Mouse (Mus musculus) adrenal gland, postnatal 4 days (tissue): Measurements from ENCODE around the gene Tollip. TPM values are rescaled to one million over a fixed set of nuclear protein-coding genes. Genes with fewer than 3 reads are reported as not detected.
A peak's percentile ranks its signal among the peaks of the same experiment; 100 is the strongest.
"Not testable (repeated sequence)": the region's sequence is repeated elsewhere in the genome, so short reads cannot be mapped to it uniquely, and the experiment has no call there.

Experiments
- DNase-seq, 2 experiments: peaks; one replicate each; pipeline ENCODE4 v3.0.0; 2021 to 2022; ENCODE audit warnings: low spot score in 2 of 2, mixed read lengths in 2 of 2
- total RNA-seq, 2 experiments: library from RNA; stranded (reverse); gene quantifications; 2 replicates each; pipeline ENCODE4 v1.2.3; 2021

Gene Tollip
- total RNA-seq, 2 experiments from 2014 or later: 54.1 to 57.8 TPM

DNA sequence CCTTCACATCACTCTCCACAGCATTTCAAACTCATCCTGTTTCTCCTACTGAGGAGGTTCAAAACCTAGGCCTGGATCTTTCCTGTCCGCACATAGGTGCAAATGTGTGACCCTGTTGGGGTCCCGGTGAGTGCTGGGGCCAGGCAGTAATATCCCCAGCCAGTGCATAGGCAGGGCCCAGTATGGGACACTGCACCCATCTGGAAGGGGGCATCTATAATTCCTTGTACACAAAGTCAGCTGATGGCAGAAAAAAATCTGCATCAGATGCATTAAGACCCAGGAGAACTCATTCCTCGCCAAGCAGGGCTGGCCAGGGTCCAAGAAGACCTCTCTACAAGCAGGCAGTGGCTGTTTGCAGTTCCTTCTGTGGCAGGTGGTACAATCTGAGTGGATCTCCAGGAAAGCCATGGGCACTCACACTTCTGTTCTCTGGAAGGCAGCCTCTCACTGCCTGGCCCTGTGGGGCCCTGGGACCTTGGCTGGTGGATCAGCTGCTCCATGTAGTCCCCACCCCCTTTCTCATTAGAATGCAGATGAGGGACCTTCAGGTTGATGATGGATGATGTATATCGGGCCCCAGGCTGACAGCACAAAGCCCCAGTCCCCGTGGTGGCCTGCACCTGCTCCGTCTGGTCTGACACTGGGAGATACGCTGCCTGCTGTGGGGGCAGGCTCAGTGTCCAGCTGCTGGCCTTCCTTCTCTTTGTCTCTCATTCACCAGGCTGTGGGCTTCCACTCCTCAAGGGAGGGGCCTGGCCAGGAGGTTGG is 16.0 kb upstream of the Tollip start:
- DNase-seq: no peak

DNA sequence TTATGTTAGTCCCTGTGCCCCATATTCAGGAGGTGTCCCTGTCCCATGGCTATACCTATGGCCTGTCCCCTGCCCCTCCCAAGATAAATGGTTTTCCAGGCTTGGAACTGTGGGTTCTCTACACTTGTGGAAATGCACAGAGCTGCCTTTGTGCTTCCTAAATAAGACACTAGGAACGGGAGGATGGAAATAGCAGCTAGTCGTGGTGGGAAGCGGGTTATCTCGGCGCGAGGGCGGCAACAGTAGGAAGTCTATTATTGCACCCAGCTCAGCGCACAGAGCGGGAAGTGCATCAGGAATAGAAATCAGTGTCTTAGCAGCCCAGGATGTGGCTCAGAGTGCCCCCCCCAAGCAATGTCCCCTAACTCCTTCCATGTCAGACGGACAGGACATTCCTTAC is 10.3 kb upstream of the Tollip start:
- no peak for DNase-seq

DNA sequence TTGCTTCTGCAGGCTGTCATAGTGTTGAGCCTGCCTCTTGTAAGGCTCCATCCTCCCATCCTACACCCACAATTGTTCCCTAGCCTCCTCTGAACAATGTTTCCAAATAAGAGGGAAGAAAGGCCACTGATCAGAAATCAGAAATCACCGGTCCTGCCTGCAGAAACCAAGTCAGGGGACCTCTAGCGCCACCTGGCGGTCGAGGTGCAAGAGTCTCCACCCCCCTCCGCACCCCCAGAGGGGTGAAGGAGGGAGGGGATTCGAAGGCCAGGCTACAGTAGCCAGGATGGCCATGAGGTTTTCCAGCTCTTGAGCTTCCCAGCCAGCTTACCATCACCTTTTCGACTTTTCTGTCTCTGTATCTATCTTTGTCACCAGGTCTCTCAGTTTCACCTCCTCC is 6.6 kb upstream of the Tollip start:
- peak; percentile 42 to 63 for DNase-seq

DNA sequence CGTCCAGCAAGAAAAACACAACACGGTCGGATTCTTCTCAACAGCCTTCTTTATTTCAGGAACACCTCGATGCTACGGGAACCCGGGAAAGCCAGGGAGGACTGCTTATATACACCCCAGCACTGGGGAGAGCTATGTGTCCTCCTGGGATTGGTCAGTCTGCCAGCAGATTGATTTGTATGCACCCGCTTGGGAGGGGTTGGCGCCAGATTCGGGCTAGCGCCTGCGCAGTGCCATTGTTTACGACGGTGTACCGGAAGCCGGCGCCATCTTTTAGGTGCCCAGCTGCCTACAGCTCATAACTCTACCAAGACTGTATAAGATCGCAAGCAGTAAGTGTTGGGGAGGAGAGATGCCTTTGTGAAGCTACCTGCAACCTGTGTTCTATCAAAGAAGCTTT is 5.8 kb upstream of the Tollip start:
- DNase-seq: not testable (repeated sequence)

DNA sequence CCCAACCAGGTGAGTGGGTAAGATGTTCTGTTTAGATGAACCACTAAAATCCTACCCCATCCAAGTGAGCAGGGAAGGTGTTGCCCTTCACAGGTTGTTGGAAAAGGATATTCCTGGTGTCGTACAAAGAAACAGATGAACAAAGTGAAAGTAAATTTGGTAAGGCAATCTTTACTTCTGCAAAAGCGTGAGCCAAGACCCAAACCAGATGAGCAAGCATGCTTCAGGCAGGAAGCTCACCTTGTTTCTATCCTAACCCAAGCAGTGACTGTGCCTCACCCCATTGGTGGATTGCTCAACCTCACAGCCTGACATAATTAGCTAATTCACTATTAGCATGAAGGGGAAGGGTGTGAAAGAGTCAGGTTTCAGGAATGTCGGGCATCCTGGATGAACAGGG is 7.0 kb downstream of the Tollip start:
- no peak for DNase-seq

DNA sequence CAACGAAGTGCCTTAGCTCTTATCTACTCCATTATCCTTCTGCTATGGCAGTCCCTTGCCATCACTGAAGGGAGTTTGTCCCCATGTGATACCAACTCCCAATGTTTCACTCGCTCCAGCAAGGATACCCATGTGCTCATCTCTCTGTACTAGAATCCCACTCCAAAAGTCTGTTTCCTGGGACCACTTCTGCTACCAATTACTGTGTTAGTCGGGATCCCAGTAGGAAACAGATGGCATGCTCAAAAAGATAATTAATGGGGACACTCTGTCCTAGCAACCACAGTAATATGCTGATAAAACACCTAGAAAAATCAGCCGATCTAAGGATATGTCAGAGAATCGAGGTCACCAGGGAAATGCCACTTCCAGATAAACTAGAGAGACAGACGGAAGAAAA is 9.7 kb downstream of the Tollip start:
- no peak for DNase-seq

DNA sequence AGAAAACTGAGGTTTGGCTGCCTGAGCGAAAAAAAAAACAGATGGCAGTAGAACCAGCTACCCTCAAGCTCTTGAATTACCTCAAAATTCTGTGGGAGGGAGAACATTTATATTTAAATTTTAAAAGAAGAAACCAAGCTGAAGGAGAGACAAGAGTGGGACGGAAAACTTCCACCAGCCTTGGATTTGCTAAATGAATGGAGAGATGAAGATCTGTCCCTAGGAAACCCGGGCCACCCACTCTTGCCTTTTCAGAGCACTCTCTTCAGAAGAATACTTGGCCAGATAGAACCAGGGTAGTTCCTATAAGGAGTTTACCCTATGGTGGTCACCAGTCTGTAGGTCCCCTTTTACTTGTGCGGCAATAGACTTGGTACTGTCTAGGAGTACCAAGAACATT is 15.5 kb downstream of the Tollip start:
- no peak for DNase-seq

DNA sequence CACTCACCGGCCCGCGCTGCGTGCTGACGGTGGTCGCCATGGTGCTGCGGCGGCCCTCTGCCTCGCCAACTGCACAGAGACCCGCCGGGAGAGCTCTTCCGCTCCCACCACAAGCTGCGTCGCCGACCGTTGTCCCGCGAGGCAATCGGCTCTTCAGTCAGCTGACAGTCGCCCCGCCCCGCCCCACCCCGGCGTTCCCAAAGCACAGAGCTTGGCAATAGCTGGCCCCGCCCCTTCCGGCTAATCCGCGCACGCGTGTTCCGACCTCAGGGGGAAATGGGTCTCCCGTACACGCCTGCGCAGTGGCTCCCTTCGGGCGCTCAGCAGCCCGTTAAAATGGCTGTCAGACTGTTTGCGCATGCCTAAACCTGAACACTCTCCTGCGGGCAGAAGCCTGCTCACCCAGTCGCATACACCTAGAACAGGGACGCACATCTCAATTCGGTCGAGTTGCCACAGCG is 16.0 kb downstream of the Tollip start:
- peak; percentile 99 to 100 for DNase-seq

DNA sequence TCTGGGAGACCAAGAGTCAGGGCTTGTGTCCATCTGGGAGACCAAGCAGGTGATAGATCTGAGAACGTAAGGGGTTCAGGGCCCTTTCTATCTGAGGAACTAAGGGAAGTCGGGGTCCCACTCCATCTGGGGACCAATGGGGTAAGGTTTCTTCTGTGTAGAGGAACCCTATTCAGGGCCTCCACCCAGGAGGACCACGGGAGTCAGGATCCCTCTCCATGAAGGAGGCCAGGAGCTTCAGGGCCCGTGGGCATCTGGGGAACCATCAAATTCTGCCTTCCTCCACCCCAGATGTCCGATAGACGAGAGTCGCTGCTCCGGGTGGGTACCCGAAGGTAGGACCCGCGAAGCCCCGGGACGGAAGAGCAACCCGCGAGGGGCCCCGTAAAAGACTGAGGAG is 16.5 kb downstream of the Tollip start:
- no peak for DNase-seq

DNA sequence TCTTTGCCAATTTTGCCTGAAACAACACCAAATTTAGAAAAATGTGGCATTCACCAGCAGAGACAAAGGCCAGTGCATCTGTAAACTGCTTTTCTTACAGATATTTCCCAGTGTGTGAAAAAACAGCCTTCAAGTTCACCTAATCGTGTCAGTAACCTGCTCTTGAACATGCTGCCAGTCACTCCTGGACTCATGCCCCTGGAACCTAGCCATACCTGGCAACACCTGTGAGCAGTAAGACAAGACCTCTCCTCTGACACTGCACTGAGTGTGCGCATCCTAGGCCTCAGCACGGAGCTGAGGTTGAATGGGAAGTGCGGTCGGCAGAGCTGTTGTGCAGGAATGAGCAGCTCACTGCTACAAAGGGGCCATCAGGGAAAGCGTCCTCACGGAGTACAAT is 26.2 kb downstream of the Tollip start:
- DNase-seq: no peak

DNA sequence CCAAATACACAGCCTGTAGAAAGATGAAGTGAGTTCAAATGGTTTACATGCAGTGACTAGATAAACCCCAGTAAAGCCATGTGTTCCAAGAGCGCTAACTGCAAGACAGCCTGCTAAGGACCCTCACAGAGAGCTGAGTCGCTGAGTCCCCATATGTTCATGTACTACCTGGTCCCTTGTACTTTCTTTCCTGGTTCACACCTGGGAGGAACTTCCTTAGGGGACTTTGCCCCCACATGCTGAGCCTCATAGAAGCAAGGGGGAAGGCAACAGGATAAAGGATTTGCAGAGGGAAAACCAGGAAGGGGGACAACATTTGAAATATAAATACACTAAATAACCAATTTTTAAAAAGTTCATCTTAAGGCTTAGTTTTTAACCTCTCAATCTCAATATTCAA is 39.5 kb downstream of the Tollip start:
- no peak for DNase-seq

DNA sequence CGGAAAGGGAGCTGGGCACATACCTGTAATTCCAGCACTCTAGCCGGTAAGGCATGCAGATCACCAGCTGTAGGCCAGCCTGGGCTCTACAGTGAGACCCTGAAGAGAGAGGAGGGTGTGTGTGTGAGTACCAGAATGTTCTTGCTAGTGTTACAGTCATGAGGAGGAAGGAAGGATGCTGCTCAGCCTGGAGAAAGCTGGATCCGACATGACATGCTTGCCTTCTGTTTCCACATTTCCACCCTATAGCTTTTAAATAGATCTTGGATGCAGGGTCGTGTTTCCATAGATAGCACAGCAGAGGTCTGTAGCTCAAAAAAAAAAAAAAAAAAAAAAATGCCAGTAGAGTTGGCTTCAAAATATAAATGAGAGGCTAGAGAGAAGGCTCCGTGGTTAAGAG is 43.4 kb downstream of the Tollip start:
- no peak for DNase-seq

DNA sequence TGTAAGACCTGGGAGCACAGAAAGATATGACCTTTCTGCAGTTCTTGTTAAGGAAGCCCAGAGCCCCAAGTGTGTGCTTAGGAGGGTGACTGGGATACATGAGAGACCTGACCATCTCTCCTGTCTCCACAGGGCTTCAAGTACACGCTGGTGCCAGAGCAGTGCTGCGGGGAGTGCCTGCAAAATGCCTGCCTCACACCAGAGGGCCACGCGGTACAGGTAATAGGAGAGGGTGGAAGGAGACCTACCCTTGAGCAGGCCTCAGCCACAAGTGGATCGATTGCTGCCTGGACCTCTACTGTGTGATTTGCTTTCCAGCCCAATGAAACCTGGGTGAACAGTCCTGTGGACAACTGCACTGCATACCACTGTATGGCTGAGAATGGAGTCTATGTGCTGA is 47.8 kb downstream of the Tollip start:
- DNase-seq: no peak

DNA sequence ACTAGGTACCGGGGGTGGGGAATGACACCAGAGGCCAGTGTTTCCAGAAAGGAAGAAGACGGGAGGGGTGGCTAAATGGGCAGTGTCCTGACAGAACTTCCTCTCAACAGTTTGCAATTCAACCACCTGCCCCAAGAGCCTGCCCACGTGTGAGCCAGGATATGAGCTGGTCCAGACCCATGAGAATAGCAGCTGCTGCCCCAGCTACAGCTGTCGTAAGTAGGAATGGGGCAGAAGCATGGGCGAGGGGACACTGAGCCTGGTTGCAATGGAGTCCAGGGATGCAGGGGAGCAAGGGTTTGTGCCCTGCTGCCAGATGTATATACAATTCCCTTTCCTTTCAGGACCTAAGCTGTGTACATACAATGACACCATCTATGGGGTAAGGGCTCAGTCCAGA is 48.7 kb downstream of the Tollip start:
- DNase-seq: no peak

DNA sequence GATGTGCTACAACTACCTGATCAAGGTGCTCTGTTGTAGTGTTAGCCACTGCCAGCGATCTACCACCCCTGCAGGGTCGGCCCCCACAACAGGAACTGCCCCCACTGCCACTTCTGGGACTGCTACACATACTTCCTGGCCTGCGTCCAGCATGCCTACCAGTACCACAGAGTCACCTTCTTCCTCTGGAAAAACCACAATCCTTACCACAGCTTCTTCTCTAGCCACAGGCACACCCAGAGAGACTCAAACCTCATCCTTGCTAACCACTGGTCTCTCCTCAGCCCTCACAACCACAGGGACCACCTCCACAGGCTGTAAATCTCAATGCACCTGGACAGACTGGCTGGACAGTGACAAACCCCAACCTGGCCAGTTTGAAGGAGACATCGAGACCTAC is 57.3 kb downstream of the Tollip start:
- DNase-seq: no peak

DNA sequence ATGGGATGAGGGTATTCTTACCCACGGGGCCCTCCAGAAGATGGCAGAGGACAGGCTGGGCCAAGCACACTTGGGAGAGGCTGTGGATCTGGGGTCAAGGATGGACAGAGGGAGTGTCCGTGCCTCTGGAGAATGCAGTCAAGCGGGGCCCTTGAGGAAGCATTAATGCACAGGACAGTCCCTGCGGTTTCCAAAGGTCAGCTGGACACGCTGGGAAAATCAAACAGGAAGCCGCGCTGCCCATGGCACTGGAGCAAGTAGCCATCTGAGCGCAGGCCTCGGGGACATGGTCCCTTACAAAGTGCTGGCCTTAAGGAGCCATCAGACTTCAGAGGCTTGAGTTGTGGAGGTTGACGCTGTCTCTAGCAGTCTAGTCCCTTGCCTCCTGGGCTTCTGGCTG is 78.0 kb downstream of the Tollip start:
- no peak for DNase-seq

DNA sequence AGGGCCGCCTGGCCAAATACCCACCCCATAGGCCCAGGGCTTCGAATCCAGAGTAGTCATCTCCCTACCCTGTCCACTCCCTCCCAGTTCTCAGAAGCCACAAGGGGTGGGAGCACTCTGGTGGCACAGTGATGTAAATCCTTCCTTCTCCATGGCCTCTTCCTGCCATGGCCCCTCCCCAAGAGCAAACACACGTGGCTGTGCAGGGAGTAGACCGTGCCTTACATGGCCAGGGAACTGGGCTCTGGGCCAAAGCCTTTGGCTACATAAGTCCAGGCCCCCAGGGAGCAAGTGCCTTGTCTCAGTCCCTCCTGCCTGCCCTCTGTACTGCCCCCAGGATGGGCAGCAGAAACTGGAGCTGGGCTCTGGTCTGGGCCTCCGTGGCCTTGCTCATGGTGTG is 79.5 kb downstream of the Tollip start, which contains the start of gene Muc5b:
Gene Muc5b (plus strand): TSS at position 292 of the 400 bp plus-strand sequence.
- DNase-seq: no peak

DNA sequence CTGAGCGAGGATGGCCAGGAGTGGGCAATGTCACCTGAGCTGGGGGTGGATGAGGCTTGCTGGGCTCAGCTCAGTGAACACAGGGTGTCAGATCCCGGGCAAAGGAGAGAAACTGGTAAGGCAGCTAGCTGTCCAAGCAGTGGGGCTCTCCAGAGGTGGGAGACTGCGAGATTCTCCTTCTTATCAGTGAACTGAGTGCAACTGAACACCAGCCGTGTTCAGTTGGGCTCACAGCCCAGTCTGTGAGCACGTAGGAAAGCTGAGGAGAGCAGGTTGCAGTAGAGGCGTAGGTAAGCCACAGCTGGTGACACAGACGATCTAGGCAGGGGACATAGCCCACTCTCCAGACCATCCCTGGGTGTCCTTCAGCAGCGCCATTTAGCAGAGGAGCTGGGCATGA is 81.9 kb downstream of the Tollip start:
- DNase-seq: no peak

DNA sequence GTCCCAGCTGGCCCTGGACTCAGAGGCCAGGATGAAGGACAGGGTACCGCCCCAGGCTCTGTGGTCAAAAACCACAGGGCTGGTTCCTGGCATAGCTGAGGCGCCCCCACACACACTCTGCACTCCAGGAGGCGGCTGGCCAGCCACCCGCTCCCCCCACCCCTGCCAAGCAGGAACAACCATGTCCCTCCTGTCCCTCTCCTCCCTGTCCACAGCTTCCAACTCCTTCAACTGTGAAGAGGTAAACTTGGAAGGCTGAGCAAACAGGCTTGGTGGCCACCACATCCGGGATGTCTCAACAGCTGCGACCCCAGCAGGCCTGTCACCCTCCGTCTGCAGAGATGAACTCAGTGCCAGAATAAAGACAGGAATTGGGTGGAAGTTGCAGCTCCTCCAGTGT is 82.4 kb downstream of the Tollip start:
- DNase-seq: no peak
